Mouse (Mus musculus) hematopoietic stem cell, adult 5-6 weeks (primary cell): ENCODE measurements around the gene Arid3b. TPM values are rescaled to one million over a fixed set of nuclear protein-coding genes. Genes with fewer than 3 reads are reported as not detected.

Experiments
- ATAC-seq, 2 experiments: fragments of 125-278 bp in 1 of 2; replicated peaks in 1 of 2; 2 replicates each; pipeline ENCODE4 v1.8.0; 2016 to 2017; ENCODE audit warnings: inconsistent platforms in 2 of 2, mild to moderate bottlenecking in 2 of 2, moderate number of reproducible peaks in 2 of 2, low read depth in 1 of 2, moderate TSS enrichment in 1 of 2; ENCODE audit not compliant: low FRiP score in 2 of 2, poor library complexity in 2 of 2, severe bottlenecking in 2 of 2, insufficient read depth in 1 of 2, low TSS enrichment in 1 of 2
- total RNA-seq: library from RNA; stranded (forward); fragments of 172-1452, 232-1000 nt; gene quantifications from 2 replicates; pipeline ENCODE4 v1.2.3, GENCODE M21; 2017

Arid3b gene
- total RNA-seq, 1 experiment from 2014 or later: 4.6 TPM

- ATAC-seq: no peak
Measured at GRCm38 (mm10) chr9:57834629-57835417, 1.8 kb downstream of the Arid3b start.

- ATAC-seq: no peak
Measured at GRCm38 (mm10) chr9:57833762-57834471, 2.7 kb downstream of the Arid3b start.

- peak; percentile 89 to 92 for ATAC-seq
Measured at GRCm38 (mm10) chr9:57831267-57832082, 5.1 kb downstream of the Arid3b start.

GRCm38 (mm10) chr9:57829812-57830557 lies 6.6 kb downstream of the Arid3b start:
- ATAC-seq: no peak

- ATAC-seq: no peak
Measured at GRCm38 (mm10) chr9:57823397-57823796, 13.2 kb downstream of the Arid3b start.

- ATAC-seq: no peak
Measured at GRCm38 (mm10) chr9:57822812-57823211, 13.8 kb downstream of the Arid3b start.

GRCm38 (mm10) chr9:57820186-57821080 lies 16.2 kb downstream of the Arid3b start:
- peak; percentile 91 to 94 for ATAC-seq

- ATAC-seq: no peak
Measured at GRCm38 (mm10) chr9:57817220-57817667, 19.3 kb downstream of the Arid3b start.

- no peak for ATAC-seq
Measured at GRCm38 (mm10) chr9:57814866-57815265, 21.7 kb downstream of the Arid3b start.

GRCm38 (mm10) chr9:57814014-57814413 lies 22.6 kb downstream of the Arid3b start:
- ATAC-seq: no peak

- ATAC-seq: no peak
Measured at GRCm38 (mm10) chr9:57811793-57812733, 24.5 kb downstream of the Arid3b start.

- no peak for ATAC-seq
Measured at GRCm38 (mm10) chr9:57810691-57811090, 25.9 kb downstream of the Arid3b start.

GRCm38 (mm10) chr9:57808771-57809310 lies 27.8 kb downstream of the Arid3b start:
- no peak for ATAC-seq

- no peak for ATAC-seq
Measured at GRCm38 (mm10) chr9:57807174-57807651, 29.4 kb downstream of the Arid3b start.

- ATAC-seq: no peak
Measured at GRCm38 (mm10) chr9:57806066-57806481, 30.5 kb downstream of the Arid3b start.
